In genomic region chr7:67232504-67232903, GRCm38 (mm10) we compare ENCODE assay signal across 15 mouse cellular contexts.
"Had no signal": no experiment of that assay in that cellular context is flagged by ENCODE, and none has a peak within 500 bp of the region (broad histone marks: within the 10 kb centered on the region; RNA-seq: fewer than 3 reads in every experiment).

No protein-coding gene starts in this region.

- H3K4me3 ChIP-seq: kidney, embryonic 15.5 days; liver, embryonic 15.5 days; midbrain, embryonic 15.5 days; neural tube, embryonic 13.5 days had no signal

- H3K4me1 ChIP-seq: kidney, embryonic 15.5 days; liver, embryonic 15.5 days had no signal

- H3K9ac ChIP-seq: kidney, embryonic 15.5 days; liver, embryonic 15.5 days; midbrain, embryonic 15.5 days; neural tube, embryonic 13.5 days had no signal

- ATAC-seq: midbrain, embryonic 15.5 days had no signal

- H3K4me2 ChIP-seq: kidney, embryonic 15.5 days; liver, embryonic 11.5 days; liver, embryonic 15.5 days; midbrain, embryonic 11.5 days; midbrain, embryonic 15.5 days; neural tube, embryonic 13.5 days had no signal

- H3K27me3 ChIP-seq: kidney, embryonic 15.5 days; liver, embryonic 15.5 days; midbrain, embryonic 15.5 days; neural tube, embryonic 13.5 days had no signal

- H3K9me3 ChIP-seq: kidney, embryonic 15.5 days; liver, embryonic 15.5 days; midbrain, embryonic 15.5 days; neural tube, embryonic 13.5 days had no signal

- H3K27ac ChIP-seq: kidney, embryonic 15.5 days; liver, embryonic 15.5 days; midbrain, embryonic 15.5 days; neural tube, embryonic 13.5 days had no signal

- DNase-seq: kidney, adult 2 months; kidney, postnatal 14 days; layer of hippocampus, postnatal 36 days; lung, adult 2 months; lung, postnatal 10 days; lung, postnatal 4 days; retina, postnatal 1 day; right cerebral cortex, postnatal 4 days; spleen, adult 18-20 months had no signal
